Mouse (Mus musculus) midbrain, postnatal 0 days (tissue): ENCODE measurements around the gene Trpv6. TPM values are rescaled to one million over a fixed set of nuclear protein-coding genes. Genes with fewer than 3 reads are reported as not detected.

Experiments
- ATAC-seq: fragments of 200-750 bp; cut with Nextera tagmentation; 2 replicates; pipeline ENCODE4 v1.8.0; 2017; ENCODE audit warnings: moderate number of reproducible peaks, mild to moderate bottlenecking, moderate TSS enrichment, moderate library complexity; ENCODE audit not compliant: low FRiP score
- DNase-seq: peaks from one replicate; pipeline ENCODE4 v3.0.0-alpha.2; 2015; ENCODE audit warnings: low spot score
- H3K27ac ChIP-seq: fragments of 300-500 bp; sonication (generic); 2 replicates; pipeline ENCODE4 v1.5.1; 2014; ENCODE audit warnings: low read depth, mild to moderate bottlenecking, low read length, mixed read lengths
- H3K27me3 ChIP-seq: fragments of 300-500 bp; sonication (generic); 2 replicates; pipeline ENCODE4 v1.6.1; 2014; ENCODE audit warnings: low read length, control low read depth, mixed read lengths; ENCODE audit not compliant: insufficient read depth
- H3K36me3 ChIP-seq: fragments of 300-500 bp; sonication (generic); 2 replicates; pipeline ENCODE4 v1.6.1; 2014; ENCODE audit warnings: low read length, control low read depth, mixed read lengths; ENCODE audit not compliant: insufficient read depth
- H3K4me1 ChIP-seq: fragments of 300-500 bp; sonication (generic); 2 replicates; pipeline ENCODE4 v1.6.1; 2014; ENCODE audit warnings: mild to moderate bottlenecking, control low read depth, antibody characterized with exemption, low read length, mixed read lengths; ENCODE audit not compliant: insufficient read depth
- H3K4me2 ChIP-seq: fragments of 300-500 bp; sonication (generic); 2 replicates; pipeline ENCODE4 v1.6.1; 2014; ENCODE audit warnings: low read depth, mild to moderate bottlenecking, low read length, mixed read lengths; ENCODE audit not compliant: poor library complexity, severe bottlenecking
- H3K4me3 ChIP-seq: fragments of 300-500 bp; sonication (generic); 2 replicates; pipeline ENCODE4 v1.5.1; 2014; ENCODE audit warnings: low read depth, mild to moderate bottlenecking, low read length, moderate library complexity
- H3K9ac ChIP-seq: fragments of 300-500 bp; sonication (generic); replicated peaks from 2 replicates; pipeline ENCODE4 v1.6.1; 2014; ENCODE audit warnings: mild to moderate bottlenecking, low read length, moderate library complexity, mixed read lengths; ENCODE audit not compliant: poor library complexity, severe bottlenecking
- H3K9me3 ChIP-seq: fragments of 300-500 bp; sonication (generic); 2 replicates; pipeline ENCODE4 v1.6.1; 2016; ENCODE audit warnings: low read length, control low read depth
- CTCF ChIP-seq: IDR thresholded peaks from 2 replicates; pipeline ENCODE4 v1.5.1; 2016; ENCODE audit warnings: antibody characterized with exemption, mild to moderate bottlenecking
- WGBS: fragments of 180-500 bp; shearing (Covaris S2); extraction: QIAGEN DNeasy Blood & Tissue Kit; methylation state at CpG from one replicate; pipeline ENCODE4 v1.1.7; 2014; 5-methylcytosine and 5-hydroxymethylcytosine counted together
- polyA plus RNA-seq: library from polyadenylated mRNA; unstranded; fragments of >200 nt; fragmentation: Nextera tagmentation; extraction: Ambion mirVana; gene quantifications from 2 replicates; pipeline ENCODE4 v1.2.1, GENCODE M21; 2015
- total RNA-seq: library from RNA; depleted of rRNA; stranded (reverse); fragments of >200 nt; gene quantifications from 2 replicates; pipeline ENCODE4 v1.2.3, GENCODE M21; 2014; rRNA removed

The Trpv6 gene
- total RNA-seq = 0.33 TPM in 1 of 2 replicates, not detected in the other
- 0.78 and 0.80 TPM in 2 replicates for polyA plus RNA-seq

GRCm38 (mm10) chr6:41636178-41636577 lies at the start of gene Trpv6:
Trpv6 (minus strand) TSS chr6:41636405.
- Histone ChIP-seq H3K4me2 (no peak within 1 kb of the TSS), H3K27ac (no peak within 1 kb of the TSS), H3K4me3 (no peak within 1 kb of the TSS), H3K27me3 (no peaks in the 10 kb centered on the region), H3K9ac (no peak within 1 kb of the TSS), H3K4me1 (no peaks in the 10 kb centered on the region), H3K36me3 (no peaks in the 10 kb centered on the region), H3K9me3 (no peaks in the 10 kb centered on the region)
- DNase-seq = no peak
- 33% methylated on average over 5 of the region's 5 CpGs for WGBS
- ATAC-seq = no peak
- TF ChIP-seq CTCF = no peak

GRCm38 (mm10) chr6:41685596-41685995 lies 49.4 kb upstream of the Trpv6 start:
- TF ChIP-seq CTCF = no peak
- Histone ChIP-seq H3K4me3 (no peak overlapping the region), H3K4me2 (no peak overlapping the region), H3K27me3 (no peaks in the 10 kb centered on the region), H3K4me1 (no peaks in the 10 kb centered on the region), H3K9me3 (no peaks in the 10 kb centered on the region), H3K27ac (no peak overlapping the region), H3K9ac (no peak overlapping the region), H3K36me3 (no peaks in the 10 kb centered on the region)
- WGBS = 90% methylated on average over 3 of the region's 3 CpGs
- DNase-seq (no peak), ATAC-seq (no peak)

GRCm38 (mm10) chr6:41684911-41685310 lies 48.7 kb upstream of the Trpv6 start:
- ATAC-seq (no peak), DNase-seq (no peak)
- no peaks in the 10 kb centered on the region for H3K9me3 ChIP-seq
- no peaks in the 10 kb centered on the region for H3K4me1 ChIP-seq
- WGBS = 91% methylated on average over 5 of the region's 5 CpGs
- no peak overlapping the region for H3K9ac ChIP-seq
- no peaks in the 10 kb centered on the region for H3K27me3 ChIP-seq
- no peak overlapping the region for H3K4me2 ChIP-seq
- H3K4me3 ChIP-seq = no peak overlapping the region
- TF ChIP-seq CTCF = no peak
- H3K27ac ChIP-seq = no peak overlapping the region
- no peaks in the 10 kb centered on the region for H3K36me3 ChIP-seq

GRCm38 (mm10) chr6:41684131-41684530 lies 47.9 kb upstream of the Trpv6 start, which contains the start of gene Llcfc1:
Llcfc1 (plus strand) TSS chr6:41684431.
- WGBS = 97% methylated on average over 2 of the region's 2 CpGs
- DNase-seq (no peak), ATAC-seq (no peak)
- Histone ChIP-seq H3K36me3 (no peaks in the 10 kb centered on the region), H3K4me2 (no peak within 1 kb of the TSS), H3K27me3 (no peaks in the 10 kb centered on the region), H3K9me3 (no peaks in the 10 kb centered on the region), H3K27ac (no peak within 1 kb of the TSS), H3K9ac (no peak within 1 kb of the TSS), H3K4me1 (no peaks in the 10 kb centered on the region), H3K4me3 (no peak within 1 kb of the TSS)
- TF ChIP-seq CTCF = no peak

- no peak overlapping the region for H3K9ac ChIP-seq
- no peak overlapping the region for H3K4me2 ChIP-seq
- H3K27me3 ChIP-seq = no peaks in the 10 kb centered on the region
- ATAC-seq (no peak), DNase-seq (no peak)
- no peak for TF ChIP-seq CTCF
- H3K27ac ChIP-seq = no peak overlapping the region
- 82% methylated on average over 5 of the region's 5 CpGs for WGBS
- H3K4me1 ChIP-seq = no peaks in the 10 kb centered on the region
- H3K4me3 ChIP-seq = no peak overlapping the region
- H3K36me3 ChIP-seq = no peaks in the 10 kb centered on the region
- no peaks in the 10 kb centered on the region for H3K9me3 ChIP-seq
These were observed 45.5 kb upstream of the Trpv6 start for GRCm38 (mm10) chr6:41681656-41682055.

GRCm38 (mm10) chr6:41680669-41681068 lies 44.5 kb upstream of the Trpv6 start, which contains the start of gene Trpv5:
Trpv5 (minus strand) TSS chr6:41680769.
- Histone ChIP-seq H3K4me3 (no peak within 1 kb of the TSS), H3K36me3 (no peaks in the 10 kb centered on the region), H3K4me2 (no peak within 1 kb of the TSS), H3K27ac (no peak within 1 kb of the TSS), H3K9me3 (no peaks in the 10 kb centered on the region), H3K9ac (no peak within 1 kb of the TSS), H3K27me3 (no peaks in the 10 kb centered on the region), H3K4me1 (no peaks in the 10 kb centered on the region)
- ATAC-seq (no peak), DNase-seq (no peak)
- TF ChIP-seq CTCF = no peak
- 79% methylated on average over 1 of the region's 1 CpGs for WGBS
